Mouse (Mus musculus) stomach, postnatal 0 days (tissue): ENCODE data around the gene Gm8127. TPM values are rescaled to one million over a fixed set of nuclear protein-coding genes. Genes with fewer than 3 reads are reported as not detected.
A peak's percentile ranks its signal among the peaks of the same experiment; 100 is the strongest.
"Not testable (repeated sequence)": the region's sequence is repeated elsewhere in the genome, so short reads cannot be mapped to it uniquely, and the experiment has no call there.

Experiments used
- ATAC-seq: fragments of 200-750 bp; cut with Nextera tagmentation; 2 replicates; pipeline ENCODE4 v1.8.0; 2017; ENCODE audit not compliant: low FRiP score, low TSS enrichment
- DNase-seq: peaks from one replicate; pipeline ENCODE4 v3.0.0-alpha.2; 2016; ENCODE audit warnings: low spot score
- H3K27ac ChIP-seq: fragments of 300-500 bp; sonication (generic); replicated peaks from 2 replicates; pipeline ENCODE4 v1.5.1; 2014; ENCODE audit warnings: mild to moderate bottlenecking, control low read depth
- H3K27me3 ChIP-seq: fragments of 300-500 bp; sonication (generic); 2 replicates; pipeline ENCODE4 v1.6.1; 2014; ENCODE audit warnings: low read length; ENCODE audit not compliant: control insufficient read depth, insufficient read depth
- H3K36me3 ChIP-seq: fragments of 300-500 bp; sonication (generic); 2 replicates; pipeline ENCODE4 v1.6.1; 2014; ENCODE audit warnings: low read length, mixed read lengths; ENCODE audit not compliant: control insufficient read depth, insufficient read depth
- H3K4me1 ChIP-seq: fragments of 300-500 bp; sonication (generic); replicated peaks from 2 replicates; pipeline ENCODE4 v1.6.1; 2014; ENCODE audit warnings: antibody characterized with exemption; ENCODE audit not compliant: control insufficient read depth, insufficient read depth
- H3K4me2 ChIP-seq: fragments of 300-500 bp; sonication (generic); replicated peaks from 2 replicates; pipeline ENCODE4 v1.6.1; 2014; ENCODE audit warnings: low read depth, mild to moderate bottlenecking, control low read depth, moderate library complexity
- H3K4me3 ChIP-seq: fragments of 300-500 bp; sonication (generic); 2 replicates; pipeline ENCODE4 v1.5.1; 2014; ENCODE audit warnings: low read depth, low read length, control low read depth
- H3K9ac ChIP-seq: fragments of 300-500 bp; sonication (generic); 2 replicates; pipeline ENCODE4 v1.6.1; 2014; ENCODE audit warnings: mild to moderate bottlenecking, low read length, control low read depth, mixed read lengths
- H3K9me3 ChIP-seq: fragments of 300-500 bp; sonication (generic); 2 replicates; pipeline ENCODE4 v1.6.1; 2016; ENCODE audit warnings: low read length; ENCODE audit not compliant: control insufficient read depth
- WGBS: fragments of 180-500 bp; shearing (Covaris S2); extraction: QIAGEN DNeasy Blood & Tissue Kit; methylation state at CpG from one replicate; pipeline ENCODE4 v1.1.7; 2014; 5-methylcytosine and 5-hydroxymethylcytosine counted together
- polyA plus RNA-seq: library from polyadenylated mRNA; unstranded; fragments of >200 nt; fragmentation: Nextera tagmentation; extraction: Ambion mirVana; gene quantifications from 2 replicates; pipeline ENCODE4 v1.2.1, GENCODE M21; 2015

The Gm8127 gene
- polyA plus RNA-seq, result not detected in 2 replicates

DNA sequence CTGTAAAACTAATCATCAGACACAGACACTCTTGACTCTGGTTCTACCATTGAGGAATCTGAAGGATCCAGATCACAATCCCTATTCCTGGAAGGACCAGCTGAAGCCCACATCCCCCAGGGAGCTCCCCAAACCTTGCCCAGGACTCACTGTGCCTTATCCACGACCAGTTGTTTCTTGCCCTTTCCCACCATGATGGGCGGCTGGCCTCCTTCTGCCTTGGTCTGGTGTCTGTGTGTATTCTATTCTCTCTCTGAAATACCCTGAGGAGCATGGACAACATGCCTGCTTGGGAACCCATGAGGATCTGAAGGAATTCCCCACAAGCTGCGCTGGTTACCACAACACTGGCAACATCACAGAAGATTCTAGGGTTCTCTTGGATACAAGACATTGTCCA lies at the start of gene Gm8127:
Gm8127 (minus strand) TSS at position 330 of the 400 bp plus-strand sequence.
- not testable (repeated sequence) for H3K4me2 ChIP-seq, H3K27me3 ChIP-seq, H3K9ac ChIP-seq, H3K4me1 ChIP-seq, H3K27ac ChIP-seq, H3K4me3 ChIP-seq, H3K9me3 ChIP-seq, DNase-seq, H3K36me3 ChIP-seq, ATAC-seq
- WGBS, result 76% methylated on average over 3 of the region's 3 CpGs

DNA sequence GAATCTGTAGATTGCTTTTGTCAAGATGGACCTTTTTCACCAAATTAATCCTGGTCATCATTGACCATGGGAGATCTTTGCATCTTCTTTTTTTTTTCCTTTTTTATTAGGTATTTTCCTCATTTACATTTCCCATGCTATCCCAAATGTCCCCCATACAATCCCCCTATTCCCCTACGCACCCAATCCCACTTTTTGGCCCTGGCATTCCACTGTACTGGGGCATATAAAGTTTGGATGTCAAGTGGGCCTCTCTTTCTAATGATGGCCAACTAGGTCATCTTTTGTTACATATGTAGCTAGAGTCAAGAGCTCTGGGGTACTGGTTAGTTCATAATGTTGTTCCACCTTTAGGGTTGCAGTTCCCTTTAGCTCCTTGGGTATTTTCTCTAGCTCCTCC lies 44.0 kb upstream of the Gm8127 start:
- H3K27me3 ChIP-seq, H3K9me3 ChIP-seq, H3K9ac ChIP-seq, H3K4me1 ChIP-seq, ATAC-seq, H3K4me2 ChIP-seq, H3K4me3 ChIP-seq, H3K27ac ChIP-seq, DNase-seq, H3K36me3 ChIP-seq: not testable (repeated sequence)
- WGBS, result 53% methylated on average over 1 of the region's 1 CpGs

DNA sequence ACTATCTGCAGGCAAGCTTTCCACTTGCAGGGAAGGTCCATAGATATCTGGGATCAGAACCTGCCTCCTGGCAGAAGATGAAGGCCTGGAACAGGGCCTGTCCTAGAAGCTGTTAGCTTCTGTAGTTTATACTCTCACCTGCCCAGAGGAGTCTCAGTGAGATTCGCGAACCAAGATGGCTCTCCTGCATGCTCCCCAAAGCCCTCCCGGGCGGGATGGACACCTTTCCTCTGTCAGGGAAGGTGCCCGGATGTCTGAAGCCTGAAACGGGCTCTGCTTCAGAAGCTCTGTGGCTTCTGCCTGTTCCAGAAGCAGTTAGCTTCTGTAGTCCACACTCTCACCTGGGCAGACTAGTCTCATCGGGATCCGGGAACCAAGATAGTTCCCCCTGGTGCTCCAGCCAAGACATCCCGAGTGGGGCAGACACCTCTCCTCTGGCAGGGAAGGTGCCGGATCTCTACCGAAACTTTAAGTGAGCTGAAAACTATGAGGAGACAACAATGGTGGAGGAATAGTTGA lies 37.8 kb upstream of the Gm8127 start:
- 90% methylated on average over 9 of the region's 11 CpGs for WGBS
- H3K9ac ChIP-seq, H3K36me3 ChIP-seq, H3K27me3 ChIP-seq, ATAC-seq, H3K4me3 ChIP-seq, H3K27ac ChIP-seq, H3K4me1 ChIP-seq, H3K4me2 ChIP-seq, H3K9me3 ChIP-seq: not testable (repeated sequence)
- DNase-seq, result peak; percentile 4

DNA sequence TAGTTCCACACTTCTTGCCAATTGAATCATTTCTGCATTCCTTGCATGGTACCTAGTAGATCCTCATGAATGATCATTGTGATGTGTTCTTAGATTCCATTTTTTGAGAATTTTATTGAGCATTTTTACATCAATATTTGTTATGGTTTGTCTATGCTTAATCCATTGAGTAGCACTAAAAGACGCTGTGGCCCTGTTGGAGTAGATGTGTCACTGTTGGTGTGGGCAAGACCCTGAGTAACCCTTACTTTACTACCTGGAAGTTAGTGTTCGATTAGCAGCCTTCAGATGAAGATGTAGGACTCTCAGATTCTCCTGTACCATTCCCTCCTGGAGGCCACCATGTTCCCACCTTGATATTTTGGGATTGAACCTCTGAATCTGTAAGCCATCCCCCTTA lies 35.0 kb upstream of the Gm8127 start:
- H3K9me3 ChIP-seq, H3K4me1 ChIP-seq, H3K27ac ChIP-seq, DNase-seq, ATAC-seq, H3K27me3 ChIP-seq, H3K9ac ChIP-seq, H3K36me3 ChIP-seq, H3K4me3 ChIP-seq, H3K4me2 ChIP-seq: not testable (repeated sequence)
- 64% methylated on average over 2 of the region's 2 CpGs for WGBS

DNA sequence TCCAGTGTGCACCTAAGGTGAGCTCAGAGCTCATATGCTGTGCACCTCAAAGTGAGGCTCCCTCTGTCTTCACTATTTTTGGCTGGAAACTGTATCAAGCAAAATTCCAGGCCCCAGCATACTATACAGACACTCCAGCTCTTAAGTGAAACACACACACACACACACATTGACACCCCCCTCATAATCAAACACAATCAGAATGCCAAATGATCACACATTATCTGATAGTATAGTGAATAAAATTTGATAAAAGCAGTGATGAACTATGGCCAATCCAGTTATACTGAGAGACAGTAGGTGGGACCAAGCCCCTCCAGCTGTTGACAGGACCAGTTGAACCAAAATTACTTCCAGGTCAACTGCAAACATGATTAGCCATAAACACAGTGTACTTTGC lies 25.9 kb upstream of the Gm8127 start:
- H3K4me1 ChIP-seq, H3K27me3 ChIP-seq, H3K9ac ChIP-seq, H3K4me2 ChIP-seq, H3K27ac ChIP-seq, H3K4me3 ChIP-seq, H3K9me3 ChIP-seq, DNase-seq, ATAC-seq, H3K36me3 ChIP-seq: not testable (repeated sequence)

DNA sequence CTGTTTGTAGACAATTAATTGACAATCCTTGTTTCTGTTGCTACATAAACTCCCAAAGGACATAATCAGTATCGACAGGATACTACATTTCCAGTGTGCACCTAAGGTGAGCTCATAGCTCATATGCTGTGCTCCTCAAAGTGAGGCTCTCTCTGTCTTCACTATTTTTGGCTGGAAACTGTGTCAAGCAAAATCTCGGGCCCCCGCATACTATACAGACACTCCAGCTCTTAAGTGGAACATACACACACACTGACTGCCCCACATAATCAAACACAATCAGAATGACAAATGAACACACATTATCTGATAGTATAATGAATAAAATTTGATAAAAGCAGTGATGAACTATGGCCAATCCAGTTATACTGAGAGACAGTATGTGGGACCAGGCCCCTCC lies 15.0 kb downstream of the Gm8127 start:
- not testable (repeated sequence) for H3K4me1 ChIP-seq

DNA sequence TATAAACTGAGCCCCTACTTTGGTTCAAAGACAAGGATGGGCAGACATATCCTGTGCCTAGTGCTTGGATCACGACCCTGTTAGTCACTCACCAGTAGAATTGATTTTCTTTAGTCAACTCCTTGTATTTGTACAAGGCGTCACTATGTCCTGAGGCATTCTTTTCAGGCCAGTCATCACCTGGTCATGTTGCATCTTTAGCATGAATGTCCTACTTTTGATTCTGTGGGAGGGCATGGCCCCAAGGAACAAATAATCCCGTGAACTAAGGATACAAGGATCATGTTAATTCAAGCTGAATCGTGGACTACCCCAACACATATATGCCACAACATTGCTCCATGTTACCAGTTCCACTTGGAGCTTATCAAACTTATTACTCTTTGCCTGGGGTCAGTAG lies 15.5 kb downstream of the Gm8127 start:
- H3K27me3 ChIP-seq, H3K27ac ChIP-seq, ATAC-seq, H3K4me3 ChIP-seq, H3K36me3 ChIP-seq, DNase-seq, H3K9me3 ChIP-seq, H3K4me1 ChIP-seq, H3K9ac ChIP-seq, H3K4me2 ChIP-seq: not testable (repeated sequence)
- WGBS, result 43% methylated on average over 4 of the region's 4 CpGs

More for the DNA sequence above, 15.0 kb downstream of the Gm8127 start:
- not testable (repeated sequence) for ATAC-seq, H3K9me3 ChIP-seq, H3K4me2 ChIP-seq, H3K27ac ChIP-seq, H3K9ac ChIP-seq, H3K27me3 ChIP-seq, H3K36me3 ChIP-seq, H3K4me3 ChIP-seq, DNase-seq
- WGBS, result 84% methylated on average over 3 of the region's 3 CpGs

DNA sequence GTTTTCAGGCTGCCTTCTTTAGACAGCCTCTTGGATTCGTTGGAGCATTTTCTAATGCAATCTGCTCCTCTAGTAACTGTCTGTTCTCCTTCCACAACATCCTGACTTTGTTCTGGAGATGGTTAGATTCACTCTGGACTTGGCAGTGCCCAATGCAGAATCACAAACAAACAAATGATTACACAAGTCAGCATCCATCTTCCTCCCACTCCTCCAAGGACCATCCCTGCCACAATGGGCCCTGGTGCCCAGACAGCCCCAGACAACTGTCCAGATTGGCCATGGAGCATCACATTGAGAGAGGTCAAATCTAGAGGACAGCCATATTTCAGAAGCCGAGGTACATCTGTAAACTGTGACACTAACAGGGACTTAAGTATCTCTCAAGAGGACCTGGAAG lies 16.2 kb downstream of the Gm8127 start:
- ATAC-seq, result not testable (repeated sequence)

DNA sequence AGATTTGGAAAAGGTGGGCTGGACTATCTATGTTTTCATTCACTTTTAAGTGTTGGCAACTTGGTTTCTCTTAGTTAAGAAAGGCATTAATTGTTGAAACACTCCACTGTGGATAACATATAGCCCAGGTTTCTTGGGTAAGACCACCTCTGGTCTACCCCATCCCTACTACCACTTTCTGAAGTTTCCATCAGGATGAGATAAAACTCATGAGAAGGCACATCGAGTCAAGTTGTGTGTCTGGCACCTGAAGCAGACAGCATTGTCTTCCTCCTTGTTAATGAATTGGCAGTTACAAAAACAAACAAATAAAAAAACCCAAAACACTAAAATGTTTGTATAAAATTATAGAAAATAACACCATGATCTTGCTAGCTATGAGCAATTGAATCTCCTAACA lies 17.9 kb downstream of the Gm8127 start:
- not testable (repeated sequence) for H3K27ac ChIP-seq, H3K36me3 ChIP-seq, H3K4me3 ChIP-seq, H3K4me2 ChIP-seq, DNase-seq, H3K9ac ChIP-seq, H3K4me1 ChIP-seq, ATAC-seq, H3K27me3 ChIP-seq, H3K9me3 ChIP-seq
- 81% methylated on average over 1 of the region's 1 CpGs for WGBS

More for the DNA sequence above, 16.2 kb downstream of the Gm8127 start:
- not testable (repeated sequence) for H3K27me3 ChIP-seq, H3K4me3 ChIP-seq, H3K36me3 ChIP-seq, H3K4me2 ChIP-seq, H3K9ac ChIP-seq, H3K9me3 ChIP-seq, H3K4me1 ChIP-seq, H3K27ac ChIP-seq, DNase-seq
- 62% methylated on average over 2 of the region's 2 CpGs for WGBS
